Mouse (Mus musculus) lung, embryonic 15.5 days (tissue): ENCODE measurements at regions not wholly inside any gene's neighbourhood (a gene's known extent, or its start where the extent isn't known, plus 50 kb on each side); places are given as distances from the start of the nearest gene placed in this dataset.

Experiments
- ATAC-seq: fragments of 200-750 bp; cut with Nextera tagmentation; 2 replicates; pipeline ENCODE4 v1.8.0; 2017; ENCODE audit warnings: moderate number of reproducible peaks, borderline replicate concordance; ENCODE audit not compliant: low FRiP score, low TSS enrichment; ENCODE audit errors: extremely low read depth
- H3K27ac ChIP-seq: fragments of 300-500 bp; sonication (generic); 2 replicates; pipeline ENCODE4 v1.5.1; 2015; ENCODE audit warnings: moderate library complexity, mild to moderate bottlenecking, inconsistent platforms
- H3K27me3 ChIP-seq: fragments of 300-500 bp; sonication (generic); 2 replicates; pipeline ENCODE4 v1.6.1; 2015; ENCODE audit warnings: inconsistent platforms
- H3K36me3 ChIP-seq: fragments of 300-500 bp; sonication (generic); 2 replicates; pipeline ENCODE4 v1.6.1; 2015; ENCODE audit warnings: inconsistent platforms
- H3K4me1 ChIP-seq: fragments of 300-500 bp; sonication (generic); 2 replicates; pipeline ENCODE4 v1.6.1; 2015; ENCODE audit warnings: inconsistent platforms
- H3K4me2 ChIP-seq: fragments of 300-500 bp; sonication (generic); 2 replicates; pipeline ENCODE4 v1.6.1; 2015; ENCODE audit warnings: inconsistent platforms, mild to moderate bottlenecking, moderate library complexity
- H3K4me3 ChIP-seq: fragments of 300-500 bp; sonication (generic); 2 replicates; pipeline ENCODE4 v1.5.1; 2015; ENCODE audit warnings: mild to moderate bottlenecking, inconsistent platforms
- H3K9ac ChIP-seq: fragments of 300-500 bp; sonication (generic); 2 replicates; pipeline ENCODE4 v1.6.1; 2015; ENCODE audit warnings: inconsistent platforms
- H3K9me3 ChIP-seq: fragments of 300-500 bp; sonication (generic); 2 replicates; pipeline ENCODE4 v1.6.1; 2016; ENCODE audit warnings: inconsistent platforms
- WGBS: fragments of 180-500 bp; shearing (Covaris S2); methylation state at CpG from one replicate; pipeline ENCODE4 v1.1.7; 2015; 5-methylcytosine and 5-hydroxymethylcytosine counted together

DNA sequence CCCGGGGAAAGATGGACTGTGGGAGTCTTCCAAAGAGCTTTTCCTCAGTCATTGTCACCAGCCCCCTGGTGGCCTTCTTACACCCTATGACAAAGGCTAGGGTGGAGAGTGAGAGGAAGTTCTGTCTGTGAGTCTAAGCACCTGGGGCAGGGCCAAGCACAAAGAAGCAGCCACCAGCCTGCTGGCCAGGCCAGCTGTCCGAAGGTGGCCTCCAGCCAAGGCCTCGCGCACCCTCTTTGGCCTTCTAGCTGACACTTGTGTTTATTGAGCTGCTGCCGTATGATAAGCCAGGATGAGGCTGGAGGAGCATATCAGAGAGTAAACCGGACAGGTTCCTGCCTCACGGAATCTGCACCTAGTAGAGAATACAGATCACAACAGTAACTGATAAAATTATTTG, 99.0 kb upstream of the Cacna1e start:
- no peak overlapping the region for H3K27ac ChIP-seq
- H3K36me3 ChIP-seq, result no peaks in the 10 kb centered on the region
- H3K4me1 ChIP-seq, result no peaks in the 10 kb centered on the region
- no peaks in the 10 kb centered on the region for H3K27me3 ChIP-seq
- H3K4me2 ChIP-seq, result no peak overlapping the region
- ATAC-seq, result no peak
- H3K9me3 ChIP-seq, result no peaks in the 10 kb centered on the region
- no peak overlapping the region for H3K4me3 ChIP-seq
- no peak overlapping the region for H3K9ac ChIP-seq
- WGBS, result 41% methylated on average over 7 of the region's 7 CpGs

DNA sequence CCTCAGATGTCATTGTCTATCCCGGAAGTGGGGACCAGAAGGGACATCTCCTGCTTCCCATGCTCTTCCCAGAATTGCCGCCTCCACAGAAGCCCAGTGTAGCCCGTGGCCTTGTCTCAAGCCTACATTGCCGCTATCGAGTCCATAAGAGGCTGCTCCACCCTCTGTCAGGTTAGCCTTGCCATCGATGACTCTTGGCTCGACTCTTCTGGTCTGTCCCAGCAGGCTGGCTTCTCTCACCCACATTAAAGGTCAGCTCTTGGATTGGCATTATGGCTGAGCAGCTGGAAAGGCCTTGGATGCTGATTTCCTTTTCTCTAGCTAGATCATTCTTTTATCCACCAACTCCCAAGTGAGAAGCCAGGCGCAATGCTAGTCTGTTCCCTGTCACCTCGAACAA, 98.5 kb upstream of the Cacna1e start:
- H3K4me1 ChIP-seq, result no peaks in the 10 kb centered on the region
- 86% methylated on average over 9 of the region's 9 CpGs for WGBS

DNA sequence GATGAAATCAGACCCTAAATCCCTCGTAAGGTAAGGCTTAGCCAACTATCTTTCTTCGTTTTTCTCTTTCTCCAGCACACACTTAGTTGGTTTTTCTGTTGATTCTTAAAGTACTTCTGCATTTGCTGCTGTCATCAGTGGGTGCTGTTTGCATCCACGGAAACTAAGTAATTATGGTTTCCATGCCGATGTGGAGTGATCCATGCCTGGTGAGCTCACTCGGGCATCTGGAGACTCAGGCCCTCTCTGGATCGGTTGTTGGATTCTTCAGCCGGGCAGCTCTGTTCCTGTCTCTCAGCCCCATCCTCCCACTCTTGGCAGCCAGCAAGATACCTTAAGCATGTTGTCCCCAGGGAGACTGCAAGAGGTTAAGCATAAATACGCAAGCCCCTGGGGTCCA, 97.4 kb upstream of the Cacna1e start:
- no peak overlapping the region for H3K9ac ChIP-seq
- H3K4me1 ChIP-seq, result no peaks in the 10 kb centered on the region
- no peak overlapping the region for H3K4me3 ChIP-seq
- H3K36me3 ChIP-seq, result no peaks in the 10 kb centered on the region
- 81% methylated on average over 8 of the region's 8 CpGs for WGBS
- H3K9me3 ChIP-seq, result no peaks in the 10 kb centered on the region
- no peaks in the 10 kb centered on the region for H3K27me3 ChIP-seq
- ATAC-seq, result no peak
- no peak overlapping the region for H3K4me2 ChIP-seq
- no peak overlapping the region for H3K27ac ChIP-seq

More for the DNA sequence above, 98.5 kb upstream of the Cacna1e start:
- no peaks in the 10 kb centered on the region for H3K27me3 ChIP-seq
- no peak for ATAC-seq
- H3K4me2 ChIP-seq, result no peak overlapping the region
- no peaks in the 10 kb centered on the region for H3K36me3 ChIP-seq
- H3K27ac ChIP-seq, result no peak overlapping the region
- H3K9ac ChIP-seq, result no peak overlapping the region
- no peak overlapping the region for H3K4me3 ChIP-seq
- H3K9me3 ChIP-seq, result no peaks in the 10 kb centered on the region

DNA sequence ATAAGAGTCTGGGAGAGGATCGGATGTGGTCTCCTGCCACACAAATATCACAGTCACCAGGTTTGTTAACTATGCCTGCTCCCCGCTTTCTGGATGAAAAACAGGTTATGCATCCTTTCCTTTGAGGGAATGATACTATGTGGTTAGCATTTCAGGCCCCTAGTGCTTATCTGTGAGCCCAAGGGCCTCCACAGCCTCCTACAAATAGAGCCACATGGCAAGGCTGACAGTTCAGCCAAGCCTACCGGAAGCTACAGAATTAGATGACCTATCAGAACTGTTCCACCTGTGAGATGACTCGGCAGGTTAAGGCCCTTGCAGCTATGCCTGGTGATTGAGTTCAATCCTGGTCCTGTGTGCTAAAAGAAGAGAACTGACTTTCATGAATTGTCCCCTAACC, 91.4 kb upstream of the Cacna1e start:
- H3K4me1 ChIP-seq, result no peaks in the 10 kb centered on the region
- WGBS, result 79% methylated on average over 4 of the region's 4 CpGs
- no peaks in the 10 kb centered on the region for H3K36me3 ChIP-seq
- no peak overlapping the region for H3K9ac ChIP-seq
- H3K9me3 ChIP-seq, result no peaks in the 10 kb centered on the region
- no peak for ATAC-seq
- H3K27ac ChIP-seq, result no peak overlapping the region
- no peak overlapping the region for H3K4me2 ChIP-seq
- H3K27me3 ChIP-seq, result no peaks in the 10 kb centered on the region
- H3K4me3 ChIP-seq, result no peak overlapping the region

DNA sequence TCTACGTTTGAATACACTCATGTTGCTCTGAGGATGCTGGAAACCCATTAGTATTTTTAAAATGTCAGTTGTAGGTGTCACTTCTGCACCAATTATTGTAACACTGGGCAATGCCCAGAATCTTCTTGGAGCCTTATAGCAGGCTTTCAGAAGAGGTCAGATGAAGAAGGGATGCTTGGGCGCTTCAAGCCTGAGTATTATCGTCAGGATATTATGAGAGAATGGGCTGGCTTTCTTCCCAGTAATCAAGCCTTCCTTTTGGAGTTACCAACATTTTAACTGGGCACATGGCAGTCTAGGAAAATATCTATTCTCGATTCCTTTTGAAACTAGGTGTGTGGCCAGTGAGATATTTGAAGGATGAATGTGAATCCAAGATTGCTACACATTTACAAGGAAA, 77.0 kb upstream of the Cacna1e start:
- H3K4me2 ChIP-seq, result no peak overlapping the region
- no peak overlapping the region for H3K4me3 ChIP-seq
- H3K9me3 ChIP-seq, result no peaks in the 10 kb centered on the region
- no peak overlapping the region for H3K27ac ChIP-seq
- no peak overlapping the region for H3K9ac ChIP-seq
- 69% methylated on average over 4 of the region's 4 CpGs for WGBS
- no peaks in the 10 kb centered on the region for H3K4me1 ChIP-seq
- H3K36me3 ChIP-seq, result no peaks in the 10 kb centered on the region
- no peaks in the 10 kb centered on the region for H3K27me3 ChIP-seq
- no peak for ATAC-seq

DNA sequence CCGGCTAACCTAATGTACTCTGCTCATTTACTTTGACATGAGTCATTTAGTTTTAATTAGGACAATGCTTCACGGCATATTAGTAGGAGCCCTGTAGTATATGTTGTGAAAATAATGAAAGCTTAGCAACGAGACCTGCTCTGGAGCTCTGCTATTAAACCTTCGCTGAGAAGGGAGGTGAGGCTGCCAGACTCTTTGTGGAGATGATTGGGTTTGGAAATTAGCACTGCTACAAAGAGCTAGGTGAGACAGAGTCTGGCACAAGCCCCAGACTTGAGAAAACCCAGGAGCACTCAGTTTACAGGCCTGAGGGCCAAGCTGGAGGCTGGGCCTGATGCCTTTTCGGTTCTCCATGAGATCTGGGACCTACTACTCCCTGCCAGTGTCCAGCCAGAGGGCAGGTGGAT, 72.3 kb upstream of the Cacna1e start:
- no peak for ATAC-seq
- no peaks in the 10 kb centered on the region for H3K4me1 ChIP-seq
- no peaks in the 10 kb centered on the region for H3K36me3 ChIP-seq
- no peak overlapping the region for H3K9ac ChIP-seq
- no peak overlapping the region for H3K4me2 ChIP-seq
- WGBS, result 63% methylated on average over 5 of the region's 5 CpGs
- H3K27me3 ChIP-seq, result no peaks in the 10 kb centered on the region
- H3K4me3 ChIP-seq, result no peak overlapping the region
- H3K27ac ChIP-seq, result no peak overlapping the region
- H3K9me3 ChIP-seq, result no peaks in the 10 kb centered on the region

DNA sequence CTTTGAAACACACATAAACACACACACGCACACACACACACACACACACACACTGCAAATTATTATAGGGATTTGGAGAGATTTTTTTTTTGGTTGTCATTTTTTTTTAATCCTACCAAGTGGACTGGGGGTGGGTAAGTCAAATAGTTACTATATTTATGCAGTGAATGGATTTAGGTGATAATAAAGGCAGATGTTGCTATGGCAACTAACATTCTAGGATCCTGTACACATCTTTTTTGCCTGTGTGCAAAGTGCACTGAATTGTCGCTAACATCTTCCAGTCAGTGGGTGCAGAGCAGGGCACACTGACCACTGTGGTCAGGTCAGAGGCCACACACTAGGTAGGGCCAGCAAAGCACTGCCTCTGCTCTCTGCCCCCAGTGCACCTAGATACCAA, 68.4 kb upstream of the Cacna1e start:
- no peak overlapping the region for H3K27ac ChIP-seq
- no peaks in the 10 kb centered on the region for H3K36me3 ChIP-seq
- no peak overlapping the region for H3K9ac ChIP-seq
- ATAC-seq, result no peak
- no peaks in the 10 kb centered on the region for H3K27me3 ChIP-seq
- 75% methylated on average over 2 of the region's 2 CpGs for WGBS
- H3K4me1 ChIP-seq, result no peaks in the 10 kb centered on the region
- H3K4me3 ChIP-seq, result no peak overlapping the region
- no peak overlapping the region for H3K4me2 ChIP-seq
- H3K9me3 ChIP-seq, result no peaks in the 10 kb centered on the region
